Comparison of ENCODE assay signal across 19 mouse cellular contexts in the genomic region with DNA sequence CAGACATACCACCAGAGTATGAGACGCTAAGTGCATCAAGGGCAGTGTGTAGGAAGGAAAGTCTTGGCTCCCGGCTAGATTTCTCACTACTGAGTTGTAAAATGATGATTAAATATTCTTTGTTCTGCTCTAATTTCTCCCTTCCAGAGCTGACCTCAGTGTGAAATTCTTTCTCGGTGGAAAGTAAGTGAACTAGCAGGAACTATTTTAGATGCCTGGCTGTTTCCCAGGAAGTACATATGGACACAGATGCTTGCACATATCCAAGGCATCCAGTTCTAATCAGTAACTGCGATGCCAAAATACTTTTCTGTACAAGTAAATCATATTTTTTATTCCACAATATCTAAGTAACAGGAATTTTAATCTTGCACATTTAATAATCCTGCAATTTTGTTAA.
DNase-seq lines count a peak whose midpoint lies in the region; ATAC-seq and TF ChIP-seq lines count a peak whose summit lies in the region.
"Had no signal": no experiment of that assay in that cellular context is flagged by ENCODE, and none has a peak within 500 bp of the region (broad histone marks: within the 10 kb centered on the region; RNA-seq: fewer than 3 reads in every experiment).

No protein-coding gene starts in this region.

- peaks cover 3% of the 10 kb centered on the region; the same call in 1 of the 2 replicates for H3K4me1 ChIP-seq in lung, embryonic 16.5 days (replicated peaks; ENCODE audit: control insufficient read depth, insufficient read depth, low read length)
- no peaks in the 10 kb centered on the region for H3K4me1 ChIP-seq in lung, postnatal 0 days (ENCODE audit: insufficient read depth, low read depth, low read length)
- no peaks in the 10 kb centered on the region; the same call in 1 of the 2 replicates for H3K4me1 ChIP-seq in stomach, postnatal 0 days (replicated peaks; ENCODE audit: control insufficient read depth, insufficient read depth)
- H3K4me1 ChIP-seq: forebrain, embryonic 15.5 days had no signal

- H3K4me2 ChIP-seq in lung, embryonic 16.5 days (ENCODE audit: low read depth, low read length) = no peak overlapping the region
- H3K4me2 ChIP-seq in lung, postnatal 0 days (replicated peaks; ENCODE audit: low read depth, low read length) = no peak overlapping the region
- H3K4me2 ChIP-seq in stomach, postnatal 0 days (replicated peaks; ENCODE audit: low read depth) = no peak overlapping the region
- H3K4me2 ChIP-seq: forebrain, embryonic 15.5 days; lung, embryonic 15.5 days had no signal

- no peaks in the 10 kb centered on the region for H3K36me3 ChIP-seq in lung, embryonic 16.5 days (ENCODE audit: control insufficient read depth, insufficient read depth, low read length)
- H3K36me3 ChIP-seq in lung, postnatal 0 days (ENCODE audit: insufficient read depth, low read length) = no peaks in the 10 kb centered on the region
- no peaks in the 10 kb centered on the region for H3K36me3 ChIP-seq in stomach, postnatal 0 days (ENCODE audit: control insufficient read depth, insufficient read depth, low read length)
- H3K36me3 ChIP-seq: forebrain, embryonic 15.5 days; lung, embryonic 15.5 days had no signal

- H3K9me3 ChIP-seq in lung, embryonic 16.5 days (ENCODE audit: control insufficient read depth, low read length) = no peaks in the 10 kb centered on the region
- H3K9me3 ChIP-seq in lung, postnatal 0 days (ENCODE audit: low read length) = no peaks in the 10 kb centered on the region
- H3K9me3 ChIP-seq in stomach, postnatal 0 days (ENCODE audit: control insufficient read depth, low read length) = no peaks in the 10 kb centered on the region
- H3K9me3 ChIP-seq: forebrain, embryonic 15.5 days; lung, embryonic 15.5 days had no signal

- DNase-seq in cerebellum, adult 9-10 months = peak; percentile 42
- no peak for DNase-seq in cerebellum, postnatal 14 days
- DNase-seq in heart, postnatal 4 days = peak; percentile 44
- no peak for DNase-seq in heart, postnatal 25 days (ENCODE audit: low spot score)
- no peak for DNase-seq in lung, postnatal 0 days (ENCODE audit: low spot score)
- DNase-seq in stomach, postnatal 0 days (ENCODE audit: low spot score) = no peak
- no peak for DNase-seq in spleen, adult 18-20 months
- DNase-seq: adrenal gland, postnatal 14 days; cerebellum, postnatal 10 days; gastrocnemius, postnatal 36 days; layer of hippocampus, adult 9-11 months; midbrain, embryonic 14.5 days; right cerebral cortex, adult 18-20 months had no signal

- ATAC-seq in lung, embryonic 16.5 days (ENCODE audit: low read depth) = peak; percentile 52; the same call in 1 of the 2 replicates
- no peak for ATAC-seq in lung, postnatal 0 days
- ATAC-seq in stomach, postnatal 0 days (ENCODE audit: low FRiP score, low TSS enrichment) = no peak
- ATAC-seq: forebrain, embryonic 15.5 days; hindbrain, postnatal 0 days had no signal

- no peak overlapping the region for H3K9ac ChIP-seq in lung, embryonic 16.5 days (ENCODE audit: low read length)
- H3K9ac ChIP-seq in lung, postnatal 0 days (replicated peaks; ENCODE audit: low read depth) = no peak overlapping the region
- H3K9ac ChIP-seq in stomach, postnatal 0 days (ENCODE audit: low read length) = no peak overlapping the region
- H3K9ac ChIP-seq: forebrain, embryonic 15.5 days; lung, embryonic 15.5 days had no signal

- TF ChIP-seq EP300 in lung, postnatal 0 days (IDR thresholded peaks at IDR 0.05) = no peak
- no peak for TF ChIP-seq EP300 in stomach, postnatal 0 days (optimal IDR thresholded peaks at IDR 0.05)

- no peak for TF ChIP-seq CTCF in lung, postnatal 0 days (IDR thresholded peaks at IDR 0.05)
- no peak for TF ChIP-seq CTCF in stomach, postnatal 0 days (IDR thresholded peaks at IDR 0.05; ENCODE audit: low read depth)

- intact Hi-C loops in heart, postnatal 25 days (cut with DNase I) = no loop called here

- 52% methylated on average over 4 of the region's 4 CpGs for WGBS in lung, embryonic 16.5 days
- WGBS in lung, postnatal 0 days = 55% methylated on average over 4 of the region's 4 CpGs
- WGBS in stomach, postnatal 0 days = 47% methylated on average over 4 of the region's 4 CpGs

- peak overlapping the region; percentile 22; the same call in 1 of the 2 replicates for H3K27ac ChIP-seq in lung, embryonic 16.5 days (ENCODE audit: low read length)
- H3K27ac ChIP-seq in lung, postnatal 0 days (ENCODE audit: low read length) = no peak overlapping the region
- H3K27ac ChIP-seq in stomach, postnatal 0 days (replicated peaks) = 0 out of 2 replicates have a peak overlapping the region, but pooled peaks have one; percentile 14
- H3K27ac ChIP-seq: forebrain, embryonic 15.5 days; hindbrain, postnatal 0 days; lung, embryonic 15.5 days had no signal

- H3K4me3 ChIP-seq in lung, embryonic 16.5 days (ENCODE audit: low read length) = no peak overlapping the region
- H3K4me3 ChIP-seq in lung, postnatal 0 days (ENCODE audit: low read depth, low read length) = no peak overlapping the region
- H3K4me3 ChIP-seq in stomach, postnatal 0 days (ENCODE audit: low read depth, low read length) = no peak overlapping the region
- H3K4me3 ChIP-seq: erythroblast, embryonic 14.5 days; forebrain, embryonic 15.5 days; lung, embryonic 15.5 days had no signal

- no peaks in the 10 kb centered on the region for H3K27me3 ChIP-seq in lung, embryonic 16.5 days (ENCODE audit: control insufficient read depth, insufficient read depth, low read depth, low read length)
- H3K27me3 ChIP-seq in lung, postnatal 0 days (replicated peaks; ENCODE audit: insufficient read depth, low read length) = no peaks in the 10 kb centered on the region
- no peaks in the 10 kb centered on the region for H3K27me3 ChIP-seq in stomach, postnatal 0 days (ENCODE audit: control insufficient read depth, insufficient read depth, low read length)
- H3K27me3 ChIP-seq: CH12.LX; forebrain, embryonic 15.5 days; lung, embryonic 15.5 days had no signal

Comparison
In these comparisons a context has a peak if more than half of its experiments do, and no peak if none do; other contexts are left out.
1. DNase-seq: peak in cerebellum, adult 9-10 months (single experiment) and heart, postnatal 4 days (single experiment); none in cerebellum, postnatal 14 days (0 of 2), heart, postnatal 25 days (single experiment), lung, postnatal 0 days (single experiment), stomach, postnatal 0 days (single experiment) and spleen, adult 18-20 months (0 of 2).